Mouse (Mus musculus) mature B cell (primary cell): Measurements from ENCODE around the gene Smurf1.

Experiments used
- in situ Hi-C: fragments of 300-500 bp; cut with MboI; formaldehyde crosslinking; loops from 2 replicates; pipeline ENCODE4 v1.14.3; 2019

Smurf1 gene

GRCm38 (mm10) chr5:144914433-144914906 lies 51.2 kb downstream of the Smurf1 start:
- in situ Hi-C loops: no loop called here

- in situ Hi-C loops: no loop called here
Observed at GRCm38 (mm10) chr5:144913923-144914322, 51.7 kb downstream of the Smurf1 start.

- in situ Hi-C loops: no loop called here
Observed at GRCm38 (mm10) chr5:144913361-144913760, 52.3 kb downstream of the Smurf1 start.

- in situ Hi-C loops: no loop called here
Observed at GRCm38 (mm10) chr5:144912519-144913310, 52.9 kb downstream of the Smurf1 start.

- in situ Hi-C loops: no loop called here
Observed at GRCm38 (mm10) chr5:144909521-144909920, 56.1 kb downstream of the Smurf1 start.

- in situ Hi-C loops: no loop called here
Observed at GRCm38 (mm10) chr5:144907591-144907990, 58.1 kb downstream of the Smurf1 start.

- in situ Hi-C loops: no loop called here
Observed at GRCm38 (mm10) chr5:144904356-144905134, 61.1 kb downstream of the Smurf1 start.

GRCm38 (mm10) chr5:144901791-144902190 lies 63.9 kb downstream of the Smurf1 start:
- in situ Hi-C loops: no loop called here

GRCm38 (mm10) chr5:144901035-144901434 lies 64.6 kb downstream of the Smurf1 start:
- in situ Hi-C loops: no loop called here

GRCm38 (mm10) chr5:144898448-144899052 lies 67.1 kb downstream of the Smurf1 start:
- in situ Hi-C loops: no loop called here

GRCm38 (mm10) chr5:144897881-144898280 lies 67.8 kb downstream of the Smurf1 start:
- in situ Hi-C loops: no loop called here

- in situ Hi-C loops: no loop called here
Observed at GRCm38 (mm10) chr5:144891276-144891675, 74.4 kb downstream of the Smurf1 start.

- in situ Hi-C loops: no loop called here
Observed at GRCm38 (mm10) chr5:144885968-144886650, 79.5 kb downstream of the Smurf1 start.

- in situ Hi-C loops: no loop called here
Observed at GRCm38 (mm10) chr5:144884629-144885217, 80.9 kb downstream of the Smurf1 start.

- in situ Hi-C loops: no loop called here
Observed at GRCm38 (mm10) chr5:144881670-144882399, 83.8 kb downstream of the Smurf1 start.

- in situ Hi-C loops: no loop called here
Observed at GRCm38 (mm10) chr5:144877021-144877420, 88.6 kb downstream of the Smurf1 start.

GRCm38 (mm10) chr5:144875892-144876291 lies 89.8 kb downstream of the Smurf1 start:
- in situ Hi-C loops: no loop called here

GRCm38 (mm10) chr5:144875227-144875626 lies 90.4 kb downstream of the Smurf1 start:
- in situ Hi-C loops: no loop called here

GRCm38 (mm10) chr5:144872867-144873266 lies 92.8 kb downstream of the Smurf1 start:
- in situ Hi-C loops: no loop called here

- in situ Hi-C loops: no loop called here
Observed at GRCm38 (mm10) chr5:144872326-144872725, 93.3 kb downstream of the Smurf1 start.

GRCm38 (mm10) chr5:144871775-144872174 lies 93.9 kb downstream of the Smurf1 start:
- in situ Hi-C loops: no loop called here
